Mouse (Mus musculus) cerebellum, postnatal 10 days (tissue): ENCODE data around the gene M6pr.

ENCODE experiments used
- DNase-seq, 2 experiments: peaks; one replicate each; pipeline ENCODE4 v3.0.0; 2021; ENCODE audit warnings: mixed read lengths in 2 of 2

M6pr gene

GRCm38 (mm10) chr6:122298223-122298609, 10.3 kb upstream of the M6pr start:
- DNase-seq, result no peak

DNA sequence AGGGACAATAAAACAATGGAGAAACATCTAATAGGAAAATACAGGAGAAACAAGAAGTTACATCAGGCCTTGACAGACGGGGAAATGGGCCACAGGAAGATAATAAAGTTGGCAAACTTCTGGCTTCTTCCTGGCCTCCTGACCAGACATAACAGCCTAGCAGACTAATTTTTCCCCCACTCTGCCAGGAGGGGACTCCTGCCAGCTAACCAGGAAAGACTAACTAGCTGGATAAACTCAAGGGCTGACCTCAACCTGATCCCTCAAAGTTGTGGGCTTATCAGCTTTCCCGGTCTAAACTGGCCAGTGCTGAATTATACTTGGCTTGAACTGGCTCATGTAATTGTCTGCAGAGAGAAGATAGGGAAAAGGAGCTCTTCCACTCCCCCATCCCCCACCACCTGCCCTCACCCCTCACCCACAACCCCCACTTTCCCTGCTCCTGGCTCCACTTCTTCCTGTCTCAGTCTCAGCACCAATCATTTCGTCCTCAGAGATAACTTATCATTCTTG, 8.8 kb upstream of the M6pr start:
- no peak for DNase-seq

GRCm38 (mm10) chr6:122302121-122302520, 6.4 kb upstream of the M6pr start:
- DNase-seq, result no peak

DNA sequence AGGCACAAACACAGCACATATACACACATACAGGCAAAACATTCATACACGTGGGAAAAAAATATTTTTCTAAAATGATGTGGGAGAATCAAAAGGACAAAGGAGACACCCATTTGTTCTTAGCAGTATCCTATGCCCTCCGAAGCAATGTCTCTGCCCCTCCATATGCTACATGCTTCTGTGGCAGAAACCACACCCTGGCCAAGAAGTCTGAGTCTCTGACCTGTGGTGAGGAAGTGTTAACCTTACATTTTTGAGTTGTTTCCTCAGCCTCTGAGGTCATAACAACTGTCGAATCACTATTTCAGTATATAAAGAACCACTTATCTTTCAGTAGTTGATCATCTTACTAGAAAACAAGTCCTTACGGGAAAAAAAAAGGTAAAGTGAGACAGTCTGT, 5.9 kb upstream of the M6pr start:
- DNase-seq, result no peak

GRCm38 (mm10) chr6:122303526-122303925, 5.0 kb upstream of the M6pr start:
- no peak for DNase-seq

- DNase-seq, result peak; percentile 92 to 95
Observed at GRCm38 (mm10) chr6:122304355-122304754, 4.2 kb upstream of the M6pr start.

GRCm38 (mm10) chr6:122304790-122305555, 3.5 kb upstream of the M6pr start:
- no peak for DNase-seq

DNA sequence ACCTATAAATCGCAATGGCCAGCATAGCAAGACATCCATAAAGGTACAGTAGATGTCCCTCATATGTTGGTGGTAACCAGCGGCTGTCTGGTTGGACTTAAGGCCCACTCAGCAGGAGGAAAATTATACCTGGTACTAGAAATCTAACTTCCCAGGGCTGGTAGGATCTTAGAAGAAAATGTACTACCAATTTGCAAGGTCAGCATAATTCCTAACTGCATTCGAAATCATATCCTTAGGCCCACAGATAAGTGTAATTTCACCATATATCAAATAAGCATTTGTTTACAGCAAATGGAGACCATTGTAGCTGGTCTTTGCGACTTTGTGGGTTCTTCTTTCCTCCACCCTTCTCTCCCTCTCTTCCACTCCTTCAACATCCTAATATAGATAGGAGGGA, 1.8 kb upstream of the M6pr start:
- DNase-seq, result no peak

DNA sequence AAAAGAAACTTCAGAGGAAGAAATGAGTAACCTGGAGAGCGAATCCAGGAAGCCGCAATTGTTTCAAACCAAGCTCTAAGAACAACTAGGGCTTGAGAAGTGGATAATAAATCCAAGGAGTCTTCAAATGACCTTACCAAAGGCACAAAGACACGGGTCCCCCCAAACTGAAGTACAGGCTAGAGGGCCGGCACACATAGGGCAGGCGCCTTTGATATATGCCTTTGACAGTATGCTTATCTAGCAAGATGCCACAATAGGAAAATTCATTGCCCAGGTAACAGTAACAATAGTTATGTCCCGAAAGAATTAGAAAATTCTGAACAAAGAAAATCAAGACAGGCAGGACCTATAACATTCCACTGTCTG, 400 bp upstream of the M6pr start:
- DNase-seq, result no peak

DNA sequence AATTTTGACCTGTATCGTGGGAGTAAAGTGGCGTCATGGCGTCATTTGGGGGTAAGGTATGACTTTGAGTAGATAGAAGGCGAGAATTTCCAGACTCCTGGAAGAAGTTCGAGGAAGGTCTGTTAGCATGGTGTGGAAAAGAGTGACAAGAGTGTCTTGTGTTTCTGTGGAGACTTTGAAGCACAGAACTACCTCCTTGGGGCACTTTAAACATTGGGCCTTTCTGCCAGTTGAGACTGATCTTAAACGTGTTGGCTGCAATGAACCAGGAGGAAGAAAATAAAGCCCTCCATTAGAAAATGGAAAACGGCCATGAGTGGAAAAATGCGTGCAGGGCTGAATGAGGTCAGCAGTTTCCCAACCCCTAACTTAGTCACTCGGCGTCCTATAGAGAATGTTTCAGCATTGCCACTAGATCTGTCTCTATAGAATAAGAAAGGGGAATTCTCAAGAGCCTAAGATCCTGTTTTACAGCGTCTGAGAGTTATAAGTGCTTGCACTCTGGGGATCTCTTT, 983 bp downstream of the M6pr start:
- no peak for DNase-seq

GRCm38 (mm10) chr6:122310187-122310820, 1.8 kb downstream of the M6pr start:
- DNase-seq, result no peak

DNA sequence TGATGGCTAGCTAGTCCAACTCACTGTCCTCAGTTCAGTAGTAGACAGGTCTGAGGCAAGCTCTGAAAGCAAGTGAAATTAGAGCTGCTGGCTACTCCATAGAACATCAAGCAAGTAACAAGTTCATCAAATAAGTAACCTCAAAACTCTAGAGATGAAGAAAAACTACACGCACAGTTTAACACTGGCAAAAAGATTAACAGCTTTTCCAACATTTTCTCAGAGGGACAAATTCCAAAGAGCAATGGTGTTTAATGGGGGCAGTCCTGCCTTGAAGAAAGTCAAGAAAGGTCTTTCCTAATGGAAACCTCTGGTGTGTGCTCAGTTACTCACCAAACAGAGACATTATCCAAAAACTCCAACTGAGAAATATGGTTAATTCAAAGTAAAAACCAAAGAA, 10.2 kb downstream of the M6pr start:
- DNase-seq, result no peak

DNA sequence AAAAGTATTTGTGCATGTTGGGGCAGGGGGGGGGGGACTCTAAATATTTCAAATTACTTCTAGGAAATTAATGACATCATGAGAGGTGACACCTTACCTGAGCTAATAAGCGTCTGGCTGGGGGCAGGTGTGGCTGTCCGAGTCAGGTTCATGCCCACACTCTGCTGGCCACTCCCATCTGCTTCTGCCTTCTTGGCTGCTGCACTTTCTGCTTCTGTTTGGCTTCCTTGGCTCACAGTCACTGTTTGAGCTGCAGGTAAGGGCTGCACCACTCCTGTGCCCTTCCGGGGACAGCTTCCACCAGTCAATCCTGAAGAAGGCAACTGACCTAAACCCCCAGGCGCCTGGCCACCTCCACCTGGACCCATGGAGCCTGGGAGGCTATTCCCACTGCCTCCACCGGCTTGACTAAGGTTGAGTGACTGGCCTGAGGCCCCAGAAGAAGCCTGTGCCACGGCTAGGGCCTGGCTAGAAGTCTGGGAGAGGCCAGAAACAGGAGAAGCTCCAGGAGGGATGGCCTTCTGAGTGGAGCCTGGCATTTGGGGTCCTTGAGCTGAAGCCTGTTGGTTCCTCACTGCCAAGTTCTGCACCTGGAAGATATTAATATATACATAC, 16.9 kb downstream of the M6pr start:
- DNase-seq, result no peak

- no peak for DNase-seq
Observed at GRCm38 (mm10) chr6:122333081-122333612, 24.6 kb downstream of the M6pr start.

DNA sequence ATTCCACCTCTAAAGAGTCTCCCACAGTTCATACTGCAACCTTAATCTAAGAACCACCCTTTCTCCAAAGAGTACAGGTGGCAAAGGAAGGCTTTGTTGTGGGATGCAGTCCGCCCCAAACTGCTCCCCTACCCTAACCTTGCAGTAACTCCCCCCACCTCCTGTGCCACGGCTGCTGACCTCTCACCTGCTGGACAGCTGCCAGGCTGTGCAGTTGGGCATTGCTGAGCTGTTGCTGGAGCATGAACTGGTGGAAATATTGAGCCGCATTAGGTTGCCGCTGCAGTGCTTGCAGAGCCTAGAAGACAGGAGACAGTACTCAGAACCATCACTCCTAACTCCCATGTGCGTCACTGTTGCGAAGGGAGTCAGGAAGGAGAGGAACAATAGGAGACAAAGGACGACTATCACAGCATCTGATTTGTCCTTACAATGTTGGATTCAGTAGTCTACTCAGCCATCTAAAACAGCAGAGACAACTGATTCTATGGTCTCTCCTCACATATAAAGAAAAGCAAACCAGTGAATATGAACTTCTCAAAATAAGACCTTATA, 26.3 kb downstream of the M6pr start:
- DNase-seq, result peak in 1 of 2 experiments; percentile 12

DNA sequence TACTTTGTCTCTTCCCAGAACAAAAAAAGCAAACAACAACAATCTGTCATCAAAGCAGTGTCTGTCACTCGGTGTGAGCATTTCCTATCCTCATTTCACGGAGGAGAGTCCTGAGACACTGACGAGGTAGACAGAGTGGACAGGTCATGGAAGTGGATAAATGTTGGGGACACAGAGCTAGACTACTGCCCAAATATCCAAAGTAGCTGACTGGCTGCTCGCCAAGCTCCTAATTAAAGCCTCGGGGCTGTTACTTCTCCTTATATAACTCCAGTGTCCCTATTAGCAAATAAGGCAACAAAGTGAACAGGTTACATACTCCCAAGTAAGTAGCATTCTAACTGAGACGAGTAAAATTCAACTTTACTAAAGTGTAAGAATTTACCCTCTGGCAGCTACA, 29.0 kb downstream of the M6pr start:
- peak; percentile 23 to 33 for DNase-seq

DNA sequence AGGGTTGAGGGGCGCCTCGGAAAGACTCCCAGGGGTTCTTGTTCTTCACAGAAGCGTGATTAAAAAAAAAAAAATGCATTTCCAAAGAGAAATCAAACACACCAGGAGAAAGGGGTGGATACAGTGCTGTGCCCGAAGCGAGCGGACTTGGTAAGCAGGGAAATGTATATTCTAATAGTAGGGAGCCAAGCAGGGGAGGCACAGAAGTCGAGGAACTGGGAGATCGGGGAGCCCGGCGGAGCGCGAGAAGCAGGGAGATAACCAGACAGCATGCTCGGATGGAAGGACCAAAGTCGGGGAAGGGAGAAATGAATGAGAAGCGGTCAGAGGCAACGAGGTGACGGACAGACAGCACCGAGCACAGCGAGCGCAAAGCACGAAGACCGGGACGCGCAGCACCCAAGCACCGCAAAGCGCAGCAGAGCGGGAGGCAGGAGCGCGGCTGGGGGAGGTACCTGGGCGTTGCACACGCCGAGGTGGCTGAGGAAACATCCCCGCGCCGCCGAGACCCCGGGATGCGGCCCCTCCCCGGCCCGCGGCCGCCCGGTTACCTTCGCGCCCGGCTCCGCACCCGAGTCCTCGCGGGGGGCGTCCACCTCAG, 30.6 kb downstream of the M6pr start:
- DNase-seq, result peak; percentile 76 to 77

- DNase-seq, result peak; percentile 95 to 97
Observed at GRCm38 (mm10) chr6:122339648-122340341, 31.3 kb downstream of the M6pr start.

DNA sequence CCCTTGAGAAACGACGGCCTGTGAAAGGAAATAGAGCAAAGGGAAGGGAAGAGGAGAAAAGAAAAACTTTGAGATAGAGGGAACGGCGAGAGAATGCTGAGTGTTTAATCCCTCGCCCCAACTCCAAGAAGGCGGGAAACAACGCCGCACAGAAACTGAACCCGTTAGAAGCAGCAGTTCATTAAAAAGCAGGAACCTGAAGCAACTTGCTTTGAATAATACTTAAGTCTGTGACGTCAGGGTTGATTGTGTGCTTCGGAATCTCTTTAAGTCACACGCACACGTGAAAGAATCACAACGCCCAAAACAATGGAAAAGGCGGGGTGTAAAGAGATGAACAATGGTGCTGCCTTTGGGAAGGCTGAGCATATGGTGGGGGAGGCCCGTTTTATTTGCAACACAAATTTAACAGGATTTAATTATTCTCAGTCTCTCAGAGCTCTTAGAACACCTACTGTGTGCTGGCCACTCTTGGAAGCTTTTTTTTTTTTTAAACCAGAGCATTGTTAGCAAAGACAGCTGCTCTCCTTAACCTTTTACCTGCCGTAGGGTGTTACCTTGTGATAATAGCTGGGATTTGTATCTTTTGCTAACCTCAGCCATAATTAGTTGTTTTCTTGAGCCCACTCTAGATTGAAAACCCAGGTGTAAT, 32.0 kb downstream of the M6pr start, which contains the start of gene Phc1:
Phc1 (minus strand) TSS at position 213 of the 652 bp plus-strand sequence.
- no peak for DNase-seq

GRCm38 (mm10) chr6:122341038-122341810, 32.7 kb downstream of the M6pr start:
- DNase-seq, result peak in 1 of 2 experiments; percentile 16

- DNase-seq, result no peak
Observed at GRCm38 (mm10) chr6:122342125-122342524, 33.6 kb downstream of the M6pr start.
